Mouse (Mus musculus) forebrain, embryonic 16.5 days (tissue): ENCODE results near the gene Arl4c. TPM values are rescaled to one million over a fixed set of nuclear protein-coding genes. Genes with fewer than 3 reads are reported as not detected.

Experiments
- ATAC-seq: fragments of 200-750 bp; cut with Nextera tagmentation; 2 replicates; pipeline ENCODE4 v1.8.0; 2017; ENCODE audit warnings: mild to moderate bottlenecking, moderate library complexity
- H3K27ac ChIP-seq: fragments of 300-500 bp; sonication (generic); 2 replicates; pipeline ENCODE4 v1.5.1; 2014; ENCODE audit warnings: low read length, control low read depth
- H3K27me3 ChIP-seq: fragments of 300-500 bp; sonication (generic); replicated peaks from 2 replicates; pipeline ENCODE4 v1.6.1; 2014; ENCODE audit warnings: low read length; ENCODE audit not compliant: control insufficient read depth, insufficient read depth
- H3K36me3 ChIP-seq: fragments of 300-500 bp; sonication (generic); 2 replicates; pipeline ENCODE4 v1.6.1; 2014; ENCODE audit not compliant: control insufficient read depth, insufficient read depth
- H3K4me1 ChIP-seq: fragments of 300-500 bp; sonication (generic); replicated peaks from 2 replicates; pipeline ENCODE4 v1.6.1; 2014; ENCODE audit warnings: low read length; ENCODE audit not compliant: control insufficient read depth, insufficient read depth
- H3K4me2 ChIP-seq: fragments of 300-500 bp; sonication (generic); 2 replicates; pipeline ENCODE4 v1.6.1; 2014; ENCODE audit warnings: mild to moderate bottlenecking, low read length, control low read depth
- H3K4me3 ChIP-seq: fragments of 300-500 bp; sonication (generic); replicated peaks from 2 replicates; pipeline ENCODE4 v1.5.1; 2014; ENCODE audit warnings: mild to moderate bottlenecking, low read length, control low read depth
- H3K9ac ChIP-seq: fragments of 300-500 bp; sonication (generic); replicated peaks from 2 replicates; pipeline ENCODE4 v1.6.1; 2014; ENCODE audit warnings: low read depth, low read length, control low read depth
- H3K9me3 ChIP-seq: fragments of 300-500 bp; sonication (generic); 2 replicates; pipeline ENCODE4 v1.6.1; 2016; ENCODE audit warnings: low read length; ENCODE audit not compliant: control insufficient read depth
- WGBS: fragments of 180-500 bp; shearing (Covaris S2); extraction: QIAGEN DNeasy Blood & Tissue Kit; methylation state at CpG from one replicate; pipeline ENCODE4 v1.1.7; 2014; 5-methylcytosine and 5-hydroxymethylcytosine counted together
- polyA plus RNA-seq: library from polyadenylated mRNA; unstranded; fragments of >200 nt; fragmentation: Nextera tagmentation; extraction: Ambion mirVana; gene quantifications from 2 replicates; pipeline ENCODE4 v1.2.1, GENCODE M21; 2015

The Arl4c gene
- polyA plus RNA-seq, 1 experiment from 2014 or later, result 37.1 TPM

GRCm38 (mm10) chr1:88738931-88739330 is 36.9 kb upstream of the Arl4c start:
- H3K9ac ChIP-seq, result no peak overlapping the region
- no peak overlapping the region for H3K4me3 ChIP-seq
- WGBS, result 76% methylated on average over 3 of the region's 3 CpGs
- H3K36me3 ChIP-seq, result no peaks in the 10 kb centered on the region
- no peaks in the 10 kb centered on the region for H3K4me1 ChIP-seq
- no peak overlapping the region for H3K27ac ChIP-seq
- no peaks in the 10 kb centered on the region for H3K27me3 ChIP-seq
- no peaks in the 10 kb centered on the region for H3K9me3 ChIP-seq
- H3K4me2 ChIP-seq, result no peak overlapping the region
- ATAC-seq, result no peak

- no peaks in the 10 kb centered on the region for H3K36me3 ChIP-seq
- H3K4me1 ChIP-seq, result no peaks in the 10 kb centered on the region
- no peaks in the 10 kb centered on the region for H3K27me3 ChIP-seq
- H3K4me3 ChIP-seq, result no peak overlapping the region
- no peak for ATAC-seq
- no peak overlapping the region for H3K4me2 ChIP-seq
- WGBS, result 94% methylated on average over 1 of the region's 1 CpGs
- no peak overlapping the region for H3K9ac ChIP-seq
- H3K27ac ChIP-seq, result no peak overlapping the region
- no peaks in the 10 kb centered on the region for H3K9me3 ChIP-seq
These were observed 27.5 kb upstream of the Arl4c start for GRCm38 (mm10) chr1:88729496-88729895.

- H3K36me3 ChIP-seq, result no peaks in the 10 kb centered on the region
- H3K9me3 ChIP-seq, result no peaks in the 10 kb centered on the region; the same call in 1 of the 2 replicates
- no peaks in the 10 kb centered on the region for H3K4me1 ChIP-seq
- 90% methylated on average over 1 of the region's 1 CpGs for WGBS
- H3K27ac ChIP-seq, result no peak overlapping the region
- no peak overlapping the region for H3K9ac ChIP-seq
- no peaks in the 10 kb centered on the region for H3K27me3 ChIP-seq
- ATAC-seq, result no peak
- no peak overlapping the region for H3K4me2 ChIP-seq
- H3K4me3 ChIP-seq, result no peak overlapping the region
These were observed 25.3 kb upstream of the Arl4c start for GRCm38 (mm10) chr1:88727369-88727768.

GRCm38 (mm10) chr1:88725716-88726115 is 23.7 kb upstream of the Arl4c start:
- H3K9ac ChIP-seq, result no peak overlapping the region
- 76% methylated on average over 1 of the region's 1 CpGs for WGBS
- ATAC-seq, result no peak

GRCm38 (mm10) chr1:88720626-88721229 is 18.7 kb upstream of the Arl4c start:
- Histone ChIP-seq H3K4me1 (0 out of 2 replicates have a peak, but pooled peaks cover 4% of the 10 kb centered on the region), H3K9me3 (no peaks in the 10 kb centered on the region; the same call in 1 of the 2 replicates), H3K4me3 (no peak overlapping the region), H3K36me3 (no peaks in the 10 kb centered on the region), H3K4me2 (no peak overlapping the region), H3K9ac (no peak overlapping the region), H3K27me3 (no peaks in the 10 kb centered on the region), H3K27ac (no peak overlapping the region)
- ATAC-seq, result no peak
- 43% methylated on average over 11 of the region's 11 CpGs for WGBS

More at GRCm38 (mm10) chr1:88725716-88726115, 23.7 kb upstream of the Arl4c start:
- Histone ChIP-seq H3K36me3 (no peaks in the 10 kb centered on the region), H3K4me3 (no peak overlapping the region), H3K4me1 (no peaks in the 10 kb centered on the region), H3K27ac (no peak overlapping the region), H3K9me3 (no peaks in the 10 kb centered on the region; the same call in 1 of the 2 replicates), H3K27me3 (no peaks in the 10 kb centered on the region), H3K4me2 (no peak overlapping the region)

- 73% methylated on average over 3 of the region's 3 CpGs for WGBS
- peak; percentile 59 for ATAC-seq
- Histone ChIP-seq H3K27ac (no peak overlapping the region), H3K4me2 (no peak overlapping the region), H3K36me3 (no peaks in the 10 kb centered on the region), H3K4me3 (no peak overlapping the region), H3K9me3 (no peaks in the 10 kb centered on the region; the same call in 1 of the 2 replicates), H3K9ac (no peak overlapping the region), H3K4me1 (0 out of 2 replicates have a peak, but pooled peaks cover 4% of the 10 kb centered on the region), H3K27me3 (no peaks in the 10 kb centered on the region)
These were observed 16.5 kb upstream of the Arl4c start for GRCm38 (mm10) chr1:88718563-88718962.

- no peak for ATAC-seq
- H3K4me1 ChIP-seq, result 0 out of 2 replicates have a peak, but pooled peaks cover 4% of the 10 kb centered on the region
- no peaks in the 10 kb centered on the region for H3K9me3 ChIP-seq
- H3K36me3 ChIP-seq, result no peaks in the 10 kb centered on the region
- H3K9ac ChIP-seq, result no peak overlapping the region
- H3K4me2 ChIP-seq, result no peak overlapping the region
- no peak overlapping the region for H3K27ac ChIP-seq
- WGBS, result 83% methylated on average over 13 of the region's 13 CpGs
- H3K27me3 ChIP-seq, result no peaks in the 10 kb centered on the region
- H3K4me3 ChIP-seq, result no peak overlapping the region
These were observed 15.7 kb upstream of the Arl4c start for GRCm38 (mm10) chr1:88717736-88718135.

GRCm38 (mm10) chr1:88712011-88712410 is 10.0 kb upstream of the Arl4c start:
- H3K4me1 ChIP-seq, result peaks cover 9% of the 10 kb centered on the region
- no peak overlapping the region for H3K4me2 ChIP-seq
- WGBS, result 85% methylated on average over 6 of the region's 6 CpGs

GRCm38 (mm10) chr1:88708646-88709305 is 6.8 kb upstream of the Arl4c start:
- ATAC-seq, result peak; percentile 56
- WGBS, result 27% methylated on average over 9 of the region's 9 CpGs
- Histone ChIP-seq H3K9me3 (no peaks in the 10 kb centered on the region), H3K4me1 (peaks cover 17% of the 10 kb centered on the region), H3K4me3 (no peak overlapping the region), H3K9ac (no peak overlapping the region), H3K36me3 (no peaks in the 10 kb centered on the region), H3K27me3 (no peaks in the 10 kb centered on the region), H3K4me2 (no peak overlapping the region), H3K27ac (no peak overlapping the region)

More at GRCm38 (mm10) chr1:88712011-88712410, 10.0 kb upstream of the Arl4c start:
- no peak overlapping the region for H3K4me3 ChIP-seq
- H3K36me3 ChIP-seq, result no peaks in the 10 kb centered on the region
- no peak for ATAC-seq
- H3K27ac ChIP-seq, result no peak overlapping the region
- H3K9me3 ChIP-seq, result no peaks in the 10 kb centered on the region
- H3K9ac ChIP-seq, result no peak overlapping the region
- H3K27me3 ChIP-seq, result no peaks in the 10 kb centered on the region
